Mouse (Mus musculus): Measurements from ENCODE around the gene Rgp1.

DNA sequence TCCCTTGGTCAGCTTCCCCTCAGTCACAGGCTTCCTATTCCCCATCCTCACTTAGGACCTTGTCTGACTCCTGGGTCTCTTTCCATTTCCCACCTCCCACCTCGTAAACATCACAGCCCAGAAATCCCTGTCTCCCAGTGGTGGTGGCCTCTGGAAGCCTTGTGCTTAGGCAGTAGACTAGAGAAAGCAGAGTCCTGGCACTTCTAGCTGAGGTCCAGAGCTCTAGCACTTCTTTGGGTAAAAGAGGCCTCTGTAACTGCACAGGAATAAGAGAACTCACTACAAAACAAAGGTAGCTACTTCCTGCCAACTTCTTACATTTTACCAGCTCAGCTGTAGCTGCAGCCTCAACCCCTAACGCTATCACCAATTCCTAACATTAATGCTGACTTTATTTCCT is 17.5 kb upstream of the Rgp1 start:
- TF ChIP-seq CTCF (IDR thresholded peaks at IDR 0.05) (no peak), EP300 (IDR thresholded peaks at IDR 0.05) (no peak)
